Mouse (Mus musculus): ENCODE data around the gene Tprkb.
A peak's percentile ranks its signal among the peaks of the same experiment; 100 is the strongest.
"Not testable (repeated sequence)": the region's sequence is repeated elsewhere in the genome, so short reads cannot be mapped to it uniquely, and the experiment has no call there.

The Tprkb gene

GRCm38 (mm10) chr6:85916596-85916995 lies 4.9 kb downstream of the Tprkb start:
- DNase-seq = no peak

- DNase-seq = not testable (repeated sequence)
Observed at GRCm38 (mm10) chr6:85918341-85918740, 6.7 kb downstream of the Tprkb start.

- DNase-seq = no peak
Observed at GRCm38 (mm10) chr6:85919401-85919800, 7.7 kb downstream of the Tprkb start.

DNA sequence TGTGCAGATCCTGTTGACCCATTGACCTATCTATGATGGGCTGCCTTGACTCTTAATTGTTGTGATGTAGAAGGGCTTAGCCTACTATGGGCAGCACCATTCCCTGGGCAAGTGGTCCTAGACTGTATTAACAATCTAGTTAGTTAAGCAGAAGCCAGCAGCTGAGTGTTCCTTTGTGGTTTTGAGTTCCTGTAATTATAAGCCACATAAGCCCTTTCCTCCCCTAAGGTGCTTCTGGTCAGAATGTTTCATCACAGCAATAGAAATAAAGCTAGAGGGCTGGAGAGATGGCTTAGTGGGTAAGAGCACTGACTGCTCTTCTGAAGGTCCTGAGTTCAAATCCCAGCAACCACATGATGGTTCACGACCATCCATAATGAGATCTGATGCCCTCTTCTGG lies 12.0 kb downstream of the Tprkb start:
- DNase-seq = no peak

DNA sequence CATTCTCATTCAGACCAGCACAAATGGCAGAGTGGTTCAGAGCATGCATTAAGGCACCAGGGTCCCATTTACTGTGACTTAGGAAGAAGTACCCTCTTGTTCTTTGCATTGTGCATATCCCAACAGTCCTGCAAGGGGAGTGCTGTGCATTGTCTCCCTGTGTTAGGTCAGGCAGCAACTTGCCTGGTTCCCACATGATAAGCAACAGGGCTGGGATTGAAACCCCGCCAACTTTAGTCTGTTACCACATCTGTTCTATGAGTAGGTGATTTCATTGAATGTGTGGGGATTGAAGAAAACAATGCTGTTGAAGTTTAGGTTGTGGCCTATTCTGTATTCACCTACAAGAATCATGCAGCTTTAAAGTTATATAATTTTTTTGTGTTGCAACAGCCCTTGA lies 15.0 kb downstream of the Tprkb start:
- DNase-seq = no peak

DNA sequence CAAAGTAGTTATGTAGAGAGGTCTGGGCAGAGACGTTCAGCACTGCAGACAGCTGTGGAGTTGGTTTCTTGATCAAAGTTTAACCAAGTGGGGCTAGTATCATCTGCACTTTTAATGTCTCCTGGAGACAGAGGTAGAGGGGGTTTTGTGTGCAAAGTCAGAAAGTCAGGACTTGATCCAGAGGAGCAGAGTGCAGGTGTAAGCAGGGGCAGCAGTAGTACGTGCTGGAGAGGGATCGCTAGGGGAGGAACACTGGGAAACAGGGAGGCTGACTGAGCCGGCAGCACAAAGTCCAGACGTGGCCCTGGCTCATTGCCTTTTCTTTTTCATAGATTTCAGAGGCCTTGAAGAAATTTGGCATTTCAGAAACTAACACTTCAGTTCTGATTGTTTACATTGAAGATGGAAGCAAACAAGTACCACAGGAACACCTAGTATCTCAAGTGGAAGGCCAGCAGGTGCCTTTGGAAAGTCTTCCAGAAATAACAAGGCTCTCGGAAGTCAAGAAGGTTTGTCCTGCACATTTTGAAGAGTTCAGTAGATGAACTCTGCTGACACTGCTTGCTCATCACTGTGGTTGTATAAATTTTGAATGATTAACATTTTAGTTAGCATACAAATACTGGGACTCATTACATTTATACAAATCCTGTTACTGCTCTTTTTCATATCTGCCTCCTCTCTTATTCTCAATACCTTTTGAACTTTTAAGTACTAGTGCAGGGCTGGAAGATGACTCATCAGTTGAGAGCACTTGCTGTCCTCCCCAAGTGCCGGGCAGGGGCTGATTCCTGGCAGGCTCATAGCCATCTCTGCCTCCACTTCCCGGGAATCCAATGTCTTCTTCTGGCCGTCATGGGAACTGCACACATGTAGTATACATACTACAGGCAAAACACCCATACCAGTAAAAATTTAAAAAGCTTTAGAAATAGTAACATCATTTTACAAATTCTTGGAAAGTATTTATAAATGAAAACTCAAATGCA lies 16.1 kb downstream of the Tprkb start:
- DNase-seq = no peak

GRCm38 (mm10) chr6:85929312-85929711 lies 17.6 kb downstream of the Tprkb start:
- no peak for DNase-seq

DNA sequence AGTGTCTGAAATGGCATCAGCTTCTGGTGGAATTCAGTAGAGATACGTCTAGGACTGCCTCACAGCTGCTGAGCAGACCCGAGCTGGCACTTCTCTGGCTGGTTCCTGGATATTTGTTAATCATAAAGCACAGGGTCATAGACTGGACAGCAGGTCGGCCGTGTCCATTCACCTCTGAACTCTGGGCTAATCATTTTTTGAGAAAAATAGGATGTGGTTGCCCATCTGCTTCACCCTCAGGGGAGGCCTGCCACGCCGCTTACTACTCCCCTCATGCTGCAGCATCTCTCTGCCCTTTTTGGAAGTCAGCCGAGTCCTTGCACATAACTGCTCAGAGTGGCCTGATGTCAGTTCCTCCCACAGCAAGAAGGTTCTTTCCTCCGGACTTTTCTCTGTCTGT lies 22.4 kb downstream of the Tprkb start:
- DNase-seq = no peak

DNA sequence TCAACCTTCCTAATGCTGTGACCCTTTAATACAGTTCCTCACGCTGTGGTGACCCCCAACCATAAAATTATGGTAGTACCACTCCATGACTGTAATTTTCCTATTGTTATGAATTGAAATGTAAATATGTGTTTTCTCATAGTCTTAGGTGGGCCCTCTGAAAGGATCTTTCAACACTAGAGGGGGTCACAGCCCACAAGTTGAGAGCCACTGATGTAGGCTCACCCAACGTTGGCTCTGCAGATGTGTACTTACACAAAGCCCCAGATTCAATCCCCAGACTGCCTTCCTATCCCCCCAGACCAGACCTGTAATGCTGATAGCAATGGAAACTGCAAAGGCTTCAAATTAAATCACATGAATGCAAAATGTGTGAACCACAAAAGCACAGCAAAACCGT lies 24.0 kb downstream of the Tprkb start:
- DNase-seq = no peak

GRCm38 (mm10) chr6:85936508-85937465 lies 25.1 kb downstream of the Tprkb start:
- peak; percentile 80 for DNase-seq

DNA sequence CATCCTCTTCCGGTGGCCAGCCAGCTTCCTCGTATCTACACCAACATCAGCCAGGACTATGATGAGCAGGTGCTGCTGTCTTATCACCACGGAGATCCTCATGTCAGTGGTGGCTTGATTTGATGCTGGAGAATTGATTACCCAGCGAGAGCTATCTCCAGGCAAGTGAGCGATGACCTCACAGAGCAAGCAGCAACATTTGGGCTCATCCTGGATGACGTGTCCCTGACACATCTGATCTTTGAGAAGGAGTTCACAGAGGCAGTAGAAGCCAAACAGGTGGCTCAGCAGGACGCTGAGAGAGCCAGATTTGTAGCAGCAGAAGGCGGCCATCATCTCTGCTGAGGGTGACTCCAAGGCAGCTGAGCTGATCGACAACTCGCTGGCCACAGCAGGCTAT lies 27.0 kb downstream of the Tprkb start:
- DNase-seq = no peak

GRCm38 (mm10) chr6:85942469-85942868 lies 30.8 kb downstream of the Tprkb start:
- no peak for DNase-seq

- no peak for DNase-seq
Observed at GRCm38 (mm10) chr6:85948549-85948948, 36.9 kb downstream of the Tprkb start.

- DNase-seq = no peak
Observed at GRCm38 (mm10) chr6:85957581-85957980, 45.9 kb downstream of the Tprkb start.

- peak; percentile 92 for DNase-seq
Observed at GRCm38 (mm10) chr6:85961101-85962091, 49.7 kb downstream of the Tprkb start, which contains the start of gene Dusp11. Gene Dusp11, minus strand, starts transcription at chr6:85961667.

GRCm38 (mm10) chr6:85966081-85966480 lies 54.4 kb downstream of the Tprkb start:
- not testable (repeated sequence) for DNase-seq

GRCm38 (mm10) chr6:85966686-85967085 lies 55.0 kb downstream of the Tprkb start:
- no peak for DNase-seq

DNA sequence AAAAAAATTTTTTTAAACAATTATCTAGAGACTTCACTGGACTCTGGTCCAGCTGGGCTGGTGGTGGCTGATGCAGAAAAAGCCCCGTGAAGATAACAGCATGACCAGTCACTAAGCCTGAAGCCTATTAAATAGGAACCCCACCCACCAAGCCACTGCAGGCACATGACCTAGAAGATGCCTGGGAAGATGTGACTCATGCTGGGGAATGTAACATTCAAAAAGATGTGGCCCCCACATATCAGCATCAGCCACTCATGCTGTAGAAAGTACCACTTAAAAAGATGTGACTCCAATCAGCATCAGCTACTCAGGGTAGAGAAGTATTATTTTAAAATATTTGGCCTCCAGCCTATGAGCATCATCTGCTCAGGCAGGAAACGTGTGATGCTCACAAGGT lies 58.2 kb downstream of the Tprkb start:
- DNase-seq = no peak

- no peak for DNase-seq
Observed at GRCm38 (mm10) chr6:85972699-85973098, 61.0 kb downstream of the Tprkb start.

GRCm38 (mm10) chr6:85973336-85973735 lies 61.7 kb downstream of the Tprkb start:
- no peak for DNase-seq

- DNase-seq = no peak
Observed at GRCm38 (mm10) chr6:85974941-85975617, 63.4 kb downstream of the Tprkb start.
